Mouse (Mus musculus) bone marrow, adult 2 months (tissue): ENCODE results near the gene Uspl1.

Experiments used
- CTCF ChIP-seq: fragments of 200-500 bp; IDR thresholded peaks from 2 replicates; pipeline ENCODE4 v1.5.1; 2011; ENCODE audit warnings: low read length, control low read depth; ENCODE audit not compliant: control insufficient read depth, insufficient read depth
- POLR2A ChIP-seq: fragments of 200-500 bp; IDR thresholded peaks from 2 replicates; pipeline ENCODE4 v1.6.1; 2011; ENCODE audit warnings: low read depth, mild to moderate bottlenecking, control low read depth, low read length, borderline replicate concordance; ENCODE audit not compliant: control insufficient read depth

GRCm38 (mm10) chr5:149152774-149153155, 31.4 kb upstream of the Uspl1 start:
- TF ChIP-seq POLR2A (no peak), CTCF (no peak)
